Mouse (Mus musculus): ENCODE data around the gene Msi2.

- TF ChIP-seq CTCF (IDR thresholded peaks at IDR 0.05; ENCODE audit: low read depth) (no peak), EP300 (IDR thresholded peaks at IDR 0.05; ENCODE audit: low read depth) (no peak)
Measured at GRCm38 (mm10) chr11:88704688-88705087, 13.6 kb downstream of the Msi2 start.
